Mouse (Mus musculus): ENCODE results near the gene Fgf7. TPM values are rescaled to one million over a fixed set of nuclear protein-coding genes. Genes with fewer than 3 reads are reported as not detected.

Gene Fgf7
- polyA plus RNA-seq, 1 experiment from 2014 or later: 0.30 TPM

GRCm38 (mm10) chr2:126052749-126053557 lies 18.5 kb downstream of the Fgf7 start:
- ATAC-seq (ENCODE audit: low FRiP score, low TSS enrichment): peak; percentile 99
- H3K9me3 ChIP-seq (ENCODE audit: control insufficient read depth, low read length): no peaks in the 10 kb centered on the region
- H3K4me3 ChIP-seq (ENCODE audit: low read length): no peak overlapping the region
- WGBS: 19% methylated on average over 6 of the region's 6 CpGs
- H3K4me2 ChIP-seq (replicated peaks; ENCODE audit: low read depth, low read length): no peak overlapping the region
- no peak overlapping the region for H3K9ac ChIP-seq (ENCODE audit: low read depth, low read length)
- no peak overlapping the region for H3K27ac ChIP-seq (ENCODE audit: low read depth, low read length)
- no peaks in the 10 kb centered on the region for H3K36me3 ChIP-seq (ENCODE audit: control insufficient read depth, insufficient read depth, low read length)
- H3K4me1 ChIP-seq (ENCODE audit: control insufficient read depth, insufficient read depth, low read length): 0 out of 2 replicates have a peak, but pooled peaks cover 5% of the 10 kb centered on the region
- H3K27me3 ChIP-seq (ENCODE audit: control insufficient read depth, insufficient read depth, low read length): no peaks in the 10 kb centered on the region

GRCm38 (mm10) chr2:126053657-126054056 lies 19.2 kb downstream of the Fgf7 start:
- Histone ChIP-seq H3K27me3 (ENCODE audit: control insufficient read depth, insufficient read depth, low read length) (no peaks in the 10 kb centered on the region), H3K9ac (ENCODE audit: low read depth, low read length) (no peak overlapping the region), H3K4me1 (ENCODE audit: control insufficient read depth, insufficient read depth, low read length) (0 out of 2 replicates have a peak, but pooled peaks cover 5% of the 10 kb centered on the region), H3K27ac (ENCODE audit: low read depth, low read length) (no peak overlapping the region), H3K4me3 (ENCODE audit: low read length) (no peak overlapping the region), H3K9me3 (ENCODE audit: control insufficient read depth, low read length) (no peaks in the 10 kb centered on the region), H3K4me2 (replicated peaks; ENCODE audit: low read depth, low read length) (no peak overlapping the region), H3K36me3 (ENCODE audit: control insufficient read depth, insufficient read depth, low read length) (no peaks in the 10 kb centered on the region)
- ATAC-seq (ENCODE audit: low FRiP score, low TSS enrichment): no peak
- WGBS: 57% methylated on average over 5 of the region's 5 CpGs

- Histone ChIP-seq H3K4me1 (ENCODE audit: control insufficient read depth, insufficient read depth, low read length) (peaks cover 4% of the 10 kb centered on the region; the same call in 1 of the 2 replicates), H3K36me3 (ENCODE audit: control insufficient read depth, insufficient read depth, low read length) (no peaks in the 10 kb centered on the region), H3K9ac (ENCODE audit: low read depth, low read length) (no peak overlapping the region), H3K27me3 (ENCODE audit: control insufficient read depth, insufficient read depth, low read length) (no peaks in the 10 kb centered on the region), H3K9me3 (ENCODE audit: control insufficient read depth, low read length) (no peaks in the 10 kb centered on the region), H3K4me3 (ENCODE audit: low read length) (no peak overlapping the region), H3K27ac (ENCODE audit: low read depth, low read length) (no peak overlapping the region; the same call in 1 of the 2 replicates), H3K4me2 (replicated peaks; ENCODE audit: low read depth, low read length) (no peak overlapping the region)
- WGBS: 43% methylated on average over 4 of the region's 4 CpGs
- ATAC-seq (ENCODE audit: low FRiP score, low TSS enrichment): peak; percentile 66; the same call in 1 of the 2 replicates
Observed at GRCm38 (mm10) chr2:126060595-126060994, 26.1 kb downstream of the Fgf7 start.

GRCm38 (mm10) chr2:126061037-126061773 lies 26.7 kb downstream of the Fgf7 start:
- 56% methylated on average over 17 of the region's 17 CpGs for WGBS
- 0 out of 2 replicates have a peak, but pooled peaks have one; percentile 58 for ATAC-seq (ENCODE audit: low FRiP score, low TSS enrichment)
- no peak overlapping the region for H3K27ac ChIP-seq (ENCODE audit: low read depth, low read length)

GRCm38 (mm10) chr2:126062876-126063275 lies 28.4 kb downstream of the Fgf7 start:
- H3K9me3 ChIP-seq (ENCODE audit: control insufficient read depth, low read length): no peaks in the 10 kb centered on the region
- H3K27me3 ChIP-seq (ENCODE audit: control insufficient read depth, insufficient read depth, low read length): no peaks in the 10 kb centered on the region
- no peak overlapping the region for H3K4me2 ChIP-seq (replicated peaks; ENCODE audit: low read depth, low read length)
- no peak overlapping the region for H3K27ac ChIP-seq (ENCODE audit: low read depth, low read length)
- no peak for ATAC-seq (ENCODE audit: low FRiP score, low TSS enrichment)
- no peak overlapping the region for H3K9ac ChIP-seq (ENCODE audit: low read depth, low read length)
- 60% methylated on average over 7 of the region's 7 CpGs for WGBS
- no peaks in the 10 kb centered on the region for H3K36me3 ChIP-seq (ENCODE audit: control insufficient read depth, insufficient read depth, low read length)
- H3K4me3 ChIP-seq (ENCODE audit: low read length): no peak overlapping the region
- H3K4me1 ChIP-seq (ENCODE audit: control insufficient read depth, insufficient read depth, low read length): peaks cover 4% of the 10 kb centered on the region; the same call in 1 of the 2 replicates

More at GRCm38 (mm10) chr2:126061037-126061773, 26.7 kb downstream of the Fgf7 start:
- H3K4me3 ChIP-seq (ENCODE audit: low read length): no peak overlapping the region
- H3K36me3 ChIP-seq (ENCODE audit: control insufficient read depth, insufficient read depth, low read length): no peaks in the 10 kb centered on the region
- no peaks in the 10 kb centered on the region for H3K9me3 ChIP-seq (ENCODE audit: control insufficient read depth, low read length)
- H3K4me1 ChIP-seq (ENCODE audit: control insufficient read depth, insufficient read depth, low read length): peaks cover 4% of the 10 kb centered on the region; the same call in 1 of the 2 replicates
- H3K9ac ChIP-seq (ENCODE audit: low read depth, low read length): no peak overlapping the region
- H3K4me2 ChIP-seq (replicated peaks; ENCODE audit: low read depth, low read length): no peak overlapping the region
- no peaks in the 10 kb centered on the region for H3K27me3 ChIP-seq (ENCODE audit: control insufficient read depth, insufficient read depth, low read length)

- Histone ChIP-seq H3K4me2 (replicated peaks; ENCODE audit: low read depth, low read length) (no peak overlapping the region), H3K27ac (ENCODE audit: low read depth, low read length) (peak overlapping the region; percentile 44; the same call in 1 of the 2 replicates), H3K4me3 (ENCODE audit: low read length) (no peak overlapping the region), H3K9me3 (ENCODE audit: control insufficient read depth, low read length) (no peaks in the 10 kb centered on the region), H3K36me3 (ENCODE audit: control insufficient read depth, insufficient read depth, low read length) (no peaks in the 10 kb centered on the region), H3K4me1 (ENCODE audit: control insufficient read depth, insufficient read depth, low read length) (peaks cover 4% of the 10 kb centered on the region; the same call in 1 of the 2 replicates), H3K9ac (ENCODE audit: low read depth, low read length) (no peak overlapping the region), H3K27me3 (ENCODE audit: control insufficient read depth, insufficient read depth, low read length) (no peaks in the 10 kb centered on the region)
- no peak; the same call in 1 of the 2 replicates for ATAC-seq (ENCODE audit: low FRiP score, low TSS enrichment)
- WGBS: 24% methylated on average over 2 of the region's 2 CpGs
Observed at GRCm38 (mm10) chr2:126064814-126065213, 30.4 kb downstream of the Fgf7 start.

GRCm38 (mm10) chr2:126065303-126065856 lies 30.9 kb downstream of the Fgf7 start:
- Histone ChIP-seq H3K27me3 (ENCODE audit: control insufficient read depth, insufficient read depth, low read length) (no peaks in the 10 kb centered on the region), H3K36me3 (ENCODE audit: control insufficient read depth, insufficient read depth, low read length) (no peaks in the 10 kb centered on the region), H3K9ac (ENCODE audit: low read depth, low read length) (no peak overlapping the region), H3K27ac (ENCODE audit: low read depth, low read length) (no peak overlapping the region), H3K4me1 (ENCODE audit: control insufficient read depth, insufficient read depth, low read length) (peaks cover 4% of the 10 kb centered on the region; the same call in 1 of the 2 replicates), H3K4me3 (ENCODE audit: low read length) (no peak overlapping the region), H3K9me3 (ENCODE audit: control insufficient read depth, low read length) (no peaks in the 10 kb centered on the region), H3K4me2 (replicated peaks; ENCODE audit: low read depth, low read length) (no peak overlapping the region)
- WGBS: 71% methylated on average over 3 of the region's 3 CpGs
- ATAC-seq (ENCODE audit: low FRiP score, low TSS enrichment): no peak; the same call in 1 of the 2 replicates

GRCm38 (mm10) chr2:126069740-126070139 lies 35.3 kb downstream of the Fgf7 start:
- no peaks in the 10 kb centered on the region for H3K27me3 ChIP-seq (ENCODE audit: control insufficient read depth, insufficient read depth, low read length)
- H3K27ac ChIP-seq (ENCODE audit: low read depth, low read length): no peak overlapping the region
- peaks cover 1% of the 10 kb centered on the region; the same call in 1 of the 2 replicates for H3K4me1 ChIP-seq (ENCODE audit: control insufficient read depth, insufficient read depth, low read length)
- no peaks in the 10 kb centered on the region for H3K36me3 ChIP-seq (ENCODE audit: control insufficient read depth, insufficient read depth, low read length)
- WGBS: 60% methylated on average over 1 of the region's 1 CpGs
- H3K9me3 ChIP-seq (ENCODE audit: control insufficient read depth, low read length): no peaks in the 10 kb centered on the region
- no peak for ATAC-seq (ENCODE audit: low FRiP score, low TSS enrichment)
- H3K4me3 ChIP-seq (ENCODE audit: low read length): no peak overlapping the region
- H3K9ac ChIP-seq (ENCODE audit: low read depth, low read length): no peak overlapping the region
- no peak overlapping the region for H3K4me2 ChIP-seq (replicated peaks; ENCODE audit: low read depth, low read length)
